Mouse (Mus musculus) midbrain, embryonic 14.5 days (tissue): ENCODE measurements around the gene Emg1. TPM values are rescaled to one million over a fixed set of nuclear protein-coding genes. Genes with fewer than 3 reads are reported as not detected.

Experiments used
- ATAC-seq: fragments of 200-750 bp; cut with Nextera tagmentation; 2 replicates; pipeline ENCODE4 v1.8.0; 2017; ENCODE audit warnings: moderate number of reproducible peaks, moderate library complexity; ENCODE audit not compliant: low FRiP score, low TSS enrichment
- DNase-seq: peaks from one replicate; pipeline ENCODE4 v3.0.0-alpha.2; 2015
- H3K27ac ChIP-seq: fragments of 300-500 bp; sonication (generic); replicated peaks from 2 replicates; pipeline ENCODE4 v1.5.1; 2014; ENCODE audit warnings: mild to moderate bottlenecking, low read depth, low read length, moderate library complexity
- H3K27me3 ChIP-seq: fragments of 300-500 bp; sonication (generic); 2 replicates; pipeline ENCODE4 v1.6.1; 2014; ENCODE audit warnings: low read length, control low read depth, mixed read lengths; ENCODE audit not compliant: control insufficient read depth, insufficient read depth
- H3K36me3 ChIP-seq: fragments of 300-500 bp; sonication (generic); 2 replicates; pipeline ENCODE4 v1.6.1; 2014; ENCODE audit warnings: low read length, control low read depth; ENCODE audit not compliant: control insufficient read depth, insufficient read depth
- H3K4me1 ChIP-seq: fragments of 300-500 bp; sonication (generic); 2 replicates; pipeline ENCODE4 v1.6.1; 2014; ENCODE audit warnings: mild to moderate bottlenecking, antibody characterized with exemption, low read length, control low read depth; ENCODE audit not compliant: control insufficient read depth, insufficient read depth
- H3K4me2 ChIP-seq: fragments of 300-500 bp; sonication (generic); 2 replicates; pipeline ENCODE4 v1.6.1; 2014; ENCODE audit warnings: mild to moderate bottlenecking, low read length, moderate library complexity
- H3K4me3 ChIP-seq: fragments of 300-500 bp; sonication (generic); replicated peaks from 2 replicates; pipeline ENCODE4 v1.5.1; 2014; ENCODE audit warnings: low read depth, low read length
- H3K9ac ChIP-seq: fragments of 300-500 bp; sonication (generic); replicated peaks from 2 replicates; pipeline ENCODE4 v1.6.1; 2014; ENCODE audit warnings: mild to moderate bottlenecking, low read length, moderate library complexity
- H3K9me3 ChIP-seq: fragments of 300-500 bp; sonication (generic); 2 replicates; pipeline ENCODE4 v1.6.1; 2016; ENCODE audit warnings: low read length, control low read depth, mixed read lengths; ENCODE audit not compliant: control insufficient read depth
- WGBS: fragments of 180-500 bp; shearing (Covaris S2); extraction: QIAGEN DNeasy Blood & Tissue Kit; methylation state at CpG from one replicate; pipeline ENCODE4 v1.1.7; 2014; 5-methylcytosine and 5-hydroxymethylcytosine counted together
- polyA plus RNA-seq: library from polyadenylated mRNA; unstranded; fragments of >200 nt; fragmentation: Nextera tagmentation; extraction: Ambion mirVana; gene quantifications from 2 replicates; pipeline ENCODE4 v1.2.1, GENCODE M21; 2014

The Emg1 gene
- polyA plus RNA-seq, 1 experiment from 2014 or later: 111 TPM

DNA sequence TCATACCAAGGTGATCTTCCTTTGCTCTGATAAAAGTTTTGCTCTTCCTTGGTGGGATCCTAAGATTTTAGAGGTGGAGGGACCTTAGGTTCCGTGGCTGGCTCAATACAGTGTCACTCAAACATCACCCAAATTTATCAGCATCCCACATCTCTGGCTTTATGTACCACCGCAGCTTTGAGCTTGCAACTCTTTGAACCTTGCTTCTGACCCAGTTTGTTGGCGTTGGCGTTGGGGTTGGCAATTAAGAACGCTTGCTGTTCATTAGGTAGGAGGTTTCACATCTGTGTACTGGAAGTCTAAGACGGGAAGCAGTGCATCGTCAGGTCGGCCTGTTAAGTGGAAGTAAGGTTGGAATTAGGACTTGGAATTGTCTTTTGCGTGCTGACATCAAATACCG lies 47.0 kb downstream of the Emg1 start:
- H3K27me3 ChIP-seq: no peaks in the 10 kb centered on the region
- ATAC-seq: no peak
- no peaks in the 10 kb centered on the region for H3K4me1 ChIP-seq
- H3K4me3 ChIP-seq: no peak overlapping the region
- no peak overlapping the region for H3K27ac ChIP-seq
- no peak overlapping the region for H3K9ac ChIP-seq
- no peak for DNase-seq
- no peak overlapping the region for H3K4me2 ChIP-seq
- no peaks in the 10 kb centered on the region for H3K9me3 ChIP-seq
- H3K36me3 ChIP-seq: no peaks in the 10 kb centered on the region
- 96% methylated on average over 10 of the region's 10 CpGs for WGBS

DNA sequence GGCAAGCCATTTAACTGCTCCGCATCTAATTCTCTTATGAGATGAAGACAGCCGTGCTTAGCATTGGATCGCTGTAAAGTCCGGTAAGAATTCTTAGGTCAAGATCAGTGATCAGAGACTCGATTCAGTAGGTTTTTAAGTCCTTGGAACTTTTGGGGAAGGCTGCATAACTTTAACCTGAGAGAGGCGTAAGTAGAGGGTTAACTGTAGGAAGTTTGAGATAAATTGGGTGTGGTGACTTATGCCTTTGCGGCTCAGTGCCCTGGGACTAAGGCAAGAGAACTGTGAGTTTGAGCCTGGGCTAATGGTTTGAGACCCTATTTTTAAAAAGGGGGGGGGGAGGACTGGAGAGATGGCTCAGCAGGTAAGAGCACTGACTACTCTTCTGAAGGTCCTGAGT lies 47.7 kb downstream of the Emg1 start:
- Histone ChIP-seq H3K4me3 (no peak overlapping the region), H3K9me3 (no peaks in the 10 kb centered on the region), H3K4me2 (peak overlapping the region; percentile 67; the same call in 1 of the 2 replicates), H3K27ac (no peak overlapping the region), H3K4me1 (no peaks in the 10 kb centered on the region), H3K36me3 (no peaks in the 10 kb centered on the region), H3K9ac (no peak overlapping the region), H3K27me3 (no peaks in the 10 kb centered on the region)
- ATAC-seq (no peak), DNase-seq (no peak)
- 88% methylated on average over 7 of the region's 7 CpGs for WGBS

DNA sequence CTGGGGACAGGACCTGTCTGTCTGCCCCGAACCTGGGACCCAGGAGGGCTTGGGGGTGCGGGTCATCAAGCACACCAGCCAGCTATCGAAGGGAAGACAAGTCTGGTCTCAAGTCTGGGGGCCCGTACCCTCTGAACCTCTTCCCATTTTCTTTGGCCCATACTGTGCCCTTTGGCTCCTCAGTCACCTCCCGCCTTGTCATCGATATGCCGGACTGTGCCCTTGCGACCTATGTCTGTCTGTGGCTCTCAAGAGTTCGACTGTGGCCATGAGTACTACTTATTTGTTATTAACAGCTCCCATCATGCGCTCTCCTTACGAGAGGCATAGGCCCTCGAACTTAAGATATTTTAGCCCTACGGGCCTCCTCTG lies 48.6 kb downstream of the Emg1 start:
- DNase-seq (no peak), ATAC-seq (no peak)
- Histone ChIP-seq H3K27ac (peak overlapping the region; percentile 72), H3K4me1 (no peaks in the 10 kb centered on the region), H3K9me3 (no peaks in the 10 kb centered on the region), H3K27me3 (no peaks in the 10 kb centered on the region), H3K36me3 (no peaks in the 10 kb centered on the region), H3K4me3 (peak overlapping the region; percentile 63), H3K9ac (peak overlapping the region; percentile 68), H3K4me2 (peak overlapping the region; percentile 67)
- 20% methylated on average over 13 of the region's 13 CpGs for WGBS

DNA sequence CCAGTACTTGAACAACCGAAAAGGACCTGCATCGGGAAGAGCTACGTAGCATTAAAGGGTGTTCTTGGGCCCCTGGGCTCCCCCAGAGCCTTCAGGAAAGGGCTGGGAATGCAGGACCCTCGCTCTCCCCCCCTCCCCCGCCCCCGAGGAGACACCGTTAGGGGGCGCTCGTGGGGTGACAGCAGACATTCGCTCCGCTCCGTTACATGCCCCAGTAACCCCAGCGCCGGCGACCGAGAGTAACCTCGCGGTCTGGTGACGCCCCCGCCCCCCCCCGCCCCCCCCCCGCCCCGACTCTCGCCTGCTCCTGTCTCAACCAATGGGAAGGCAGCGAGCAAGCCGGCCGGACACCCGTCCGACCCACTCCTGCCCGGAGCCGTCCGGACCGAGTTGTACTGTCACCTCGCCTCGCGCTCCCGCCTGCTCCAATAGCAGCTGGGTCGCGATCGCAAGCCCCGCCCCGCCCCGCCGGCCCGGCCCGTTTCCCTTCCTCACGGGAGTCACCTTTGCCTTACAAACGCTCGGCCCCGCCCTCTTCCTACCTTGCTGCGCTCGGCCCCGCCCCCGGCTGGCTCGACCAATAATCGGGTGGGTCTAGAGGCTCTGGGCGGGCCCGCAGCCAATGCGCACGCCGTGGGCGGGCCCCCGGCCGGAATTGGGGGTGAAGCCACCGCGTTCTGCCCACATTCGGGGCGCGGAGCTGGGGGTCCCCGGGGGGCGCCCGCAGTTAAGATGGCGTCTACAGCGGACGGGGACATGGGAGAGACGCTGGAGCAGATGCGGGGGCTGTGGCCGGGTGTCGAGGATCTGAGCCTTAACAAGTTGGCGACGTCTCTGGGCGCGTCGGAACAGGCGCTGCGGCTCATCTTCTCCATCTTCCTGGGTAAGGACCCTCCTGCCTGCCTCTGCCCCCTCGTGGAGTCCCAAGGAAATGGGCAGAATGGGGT lies 49.2 kb downstream of the Emg1 start, which contains the start of gene Lpcat3:
Gene Lpcat3 (plus strand): TSS at position 551 of the 947 bp plus-strand sequence.
- H3K27ac ChIP-seq: peak within 1 kb of the TSS; percentile 72
- DNase-seq (peak; percentile 98), ATAC-seq (peak; percentile 97)
- H3K4me2 ChIP-seq: peak within 1 kb of the TSS; percentile 67
- peak within 1 kb of the TSS; percentile 63 for H3K4me3 ChIP-seq
- under 1% methylated on average over 76 of the region's 87 CpGs for WGBS
- no peaks in the 10 kb centered on the region for H3K27me3 ChIP-seq
- H3K9me3 ChIP-seq: no peaks in the 10 kb centered on the region
- peak within 1 kb of the TSS; percentile 68 for H3K9ac ChIP-seq
- no peaks in the 10 kb centered on the region for H3K4me1 ChIP-seq
- no peaks in the 10 kb centered on the region for H3K36me3 ChIP-seq

DNA sequence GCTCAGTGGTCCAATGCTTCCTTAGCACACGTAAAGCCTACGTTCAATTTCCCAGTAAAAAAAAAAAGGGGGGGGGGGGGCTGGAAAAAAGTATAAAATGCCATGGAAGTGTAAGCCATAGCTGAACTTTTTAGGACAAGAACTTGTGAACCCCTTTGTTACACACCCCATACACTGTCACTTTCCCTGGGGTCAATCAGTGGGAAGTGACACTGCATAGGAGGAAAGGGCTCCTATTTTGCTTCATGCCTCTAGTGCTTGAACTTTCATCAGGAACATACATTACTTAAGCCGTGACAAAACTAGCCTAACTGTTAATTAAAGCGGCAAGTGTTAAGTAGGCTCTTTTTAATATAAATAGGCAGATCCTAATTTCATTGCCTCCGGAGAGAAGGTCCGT lies 50.0 kb downstream of the Emg1 start:
- WGBS: 26% methylated on average over 6 of the region's 6 CpGs
- Histone ChIP-seq H3K27ac (peak overlapping the region; percentile 72), H3K4me2 (peak overlapping the region; percentile 67), H3K4me3 (peak overlapping the region; percentile 63), H3K36me3 (no peaks in the 10 kb centered on the region), H3K4me1 (no peaks in the 10 kb centered on the region), H3K9ac (peak overlapping the region; percentile 68), H3K9me3 (no peaks in the 10 kb centered on the region), H3K27me3 (no peaks in the 10 kb centered on the region)
- no peak for DNase-seq
- no peak for ATAC-seq

DNA sequence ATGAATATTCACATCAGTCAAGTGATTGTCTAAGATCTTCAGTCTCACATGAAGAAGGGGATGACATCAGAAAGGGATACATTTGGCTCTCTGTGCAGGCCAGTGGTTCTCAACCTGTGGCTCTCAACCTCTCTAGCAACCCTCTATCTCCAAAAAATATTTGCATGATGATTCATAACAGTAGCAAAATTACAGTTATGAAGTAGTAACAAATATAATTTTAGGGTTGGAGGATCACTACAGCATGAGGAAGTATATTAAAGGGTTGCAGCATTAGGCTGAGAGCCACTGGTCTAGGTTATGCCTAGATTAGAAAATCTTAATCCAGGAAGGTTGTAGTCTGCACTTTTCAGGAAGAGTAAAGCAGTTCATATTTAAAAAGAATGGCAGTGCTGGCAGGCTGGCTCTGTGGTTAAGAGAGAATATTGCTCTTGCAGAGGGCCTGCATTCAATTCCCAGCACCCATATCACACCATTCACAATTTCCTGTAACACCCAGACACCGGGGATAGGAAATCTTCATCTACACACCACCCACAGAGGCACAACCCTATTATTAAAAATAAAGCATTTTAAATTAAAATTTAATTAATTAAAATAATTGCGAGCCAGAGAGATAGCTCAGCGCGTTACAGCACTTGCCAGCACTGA lies 50.7 kb downstream of the Emg1 start:
- Histone ChIP-seq H3K9me3 (no peaks in the 10 kb centered on the region), H3K4me2 (no peak overlapping the region), H3K9ac (no peak overlapping the region), H3K4me3 (no peak overlapping the region), H3K27ac (no peak overlapping the region), H3K4me1 (no peaks in the 10 kb centered on the region), H3K27me3 (no peaks in the 10 kb centered on the region), H3K36me3 (no peaks in the 10 kb centered on the region)
- DNase-seq (no peak), ATAC-seq (no peak)
- WGBS: 92% methylated on average over 4 of the region's 4 CpGs

DNA sequence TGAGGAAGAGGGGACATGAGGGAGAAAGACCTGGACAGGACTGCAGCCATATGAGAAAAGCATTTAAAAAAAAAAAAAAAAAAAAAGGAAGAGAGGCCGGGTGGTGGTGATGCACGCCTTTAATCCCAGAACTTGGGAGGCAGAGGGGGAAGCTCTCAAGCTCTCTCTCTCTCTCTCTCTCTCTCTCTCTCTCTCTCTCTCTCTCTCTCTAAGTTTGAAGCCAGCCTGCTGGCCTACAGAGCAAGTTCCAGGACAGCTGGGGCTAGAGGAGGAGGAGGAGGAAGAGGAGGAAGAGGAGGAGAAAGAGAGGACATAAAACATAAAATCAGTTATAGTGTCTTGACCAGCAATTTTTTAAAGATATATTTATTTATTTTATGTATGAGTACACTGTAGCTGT lies 53.9 kb downstream of the Emg1 start:
- Histone ChIP-seq H3K27me3 (no peaks in the 10 kb centered on the region), H3K4me2 (no peak overlapping the region), H3K9ac (no peak overlapping the region), H3K36me3 (no peaks in the 10 kb centered on the region), H3K27ac (no peak overlapping the region), H3K4me3 (no peak overlapping the region), H3K9me3 (peaks cover 3% of the 10 kb centered on the region), H3K4me1 (no peaks in the 10 kb centered on the region)
- ATAC-seq (no peak), DNase-seq (no peak)
- 79% methylated on average over 2 of the region's 2 CpGs for WGBS

DNA sequence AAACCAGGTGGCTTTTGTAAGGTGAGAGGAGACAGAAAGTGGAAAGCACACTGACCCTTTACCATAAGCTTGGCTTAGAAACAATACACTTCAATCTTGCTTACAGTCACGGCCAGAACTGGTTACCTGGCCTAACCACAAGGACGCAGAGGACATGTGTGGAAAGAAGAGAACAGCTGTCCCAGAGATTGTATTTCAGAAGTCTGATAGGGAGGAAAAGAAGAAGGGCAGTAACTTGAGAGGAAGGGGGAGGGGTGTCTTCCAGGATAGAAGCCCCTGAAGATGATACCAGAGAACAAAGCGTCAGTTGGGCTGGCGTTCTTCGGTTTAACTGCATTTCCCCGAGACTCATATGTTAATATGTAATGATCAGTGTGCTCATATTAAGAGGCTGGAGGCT lies 56.1 kb downstream of the Emg1 start:
- Histone ChIP-seq H3K9ac (no peak overlapping the region), H3K4me1 (no peaks in the 10 kb centered on the region), H3K36me3 (no peaks in the 10 kb centered on the region), H3K27ac (no peak overlapping the region), H3K4me3 (no peak overlapping the region), H3K9me3 (peaks cover 3% of the 10 kb centered on the region), H3K4me2 (no peak overlapping the region), H3K27me3 (no peaks in the 10 kb centered on the region)
- no peak for DNase-seq
- WGBS: 81% methylated on average over 6 of the region's 6 CpGs
- ATAC-seq: no peak
